In genomic region chr2:89081487-89081886, GRCm38 (mm10) we compare ENCODE assay signal across 52 mouse cellular contexts. TPM values are rescaled to one million over a fixed set of nuclear protein-coding genes. Genes with fewer than 3 reads are reported as not detected.
"Had no signal": no experiment of that assay in that cellular context is flagged by ENCODE, and none has a peak within 500 bp of the region (broad histone marks: within the 10 kb centered on the region; RNA-seq: fewer than 3 reads in every experiment).

No protein-coding gene starts in this region.

- H3K9ac ChIP-seq: heart, embryonic 12.5 days; heart, embryonic 13.5 days; heart, embryonic 15.5 days; hindbrain, embryonic 12.5 days; hindbrain, embryonic 13.5 days; hindbrain, embryonic 14.5 days; hindbrain, embryonic 15.5 days; intestine, embryonic 15.5 days; kidney, embryonic 15.5 days had no signal

- H3K27me3 ChIP-seq: heart, embryonic 12.5 days; heart, embryonic 13.5 days; heart, embryonic 15.5 days; hindbrain, embryonic 12.5 days; hindbrain, embryonic 13.5 days; hindbrain, embryonic 15.5 days; intestine, embryonic 15.5 days; kidney, embryonic 15.5 days had no signal

- H3K36me3 ChIP-seq: heart, embryonic 12.5 days; heart, embryonic 13.5 days; heart, embryonic 15.5 days; hindbrain, embryonic 10.5 days; hindbrain, embryonic 12.5 days; hindbrain, embryonic 13.5 days; hindbrain, embryonic 15.5 days; intestine, embryonic 15.5 days; kidney, embryonic 15.5 days had no signal

- DNase-seq: heart, postnatal 10 days; heart, postnatal 14 days; heart, postnatal 36 days; heart, postnatal 4 days; kidney, adult 11 months; kidney, adult 18-20 months; kidney, adult 2 months; kidney, adult 8-10 months; kidney, adult 9 months; kidney, postnatal 10 days; kidney, postnatal 14 days; kidney, postnatal 25 days; kidney, postnatal 36 days; kidney, postnatal 4 days; layer of hippocampus, adult 9-11 months; layer of hippocampus, postnatal 36 days had no signal

- H3K27ac ChIP-seq: heart, embryonic 13.5 days; heart, embryonic 15.5 days; hindbrain, embryonic 10.5 days; hindbrain, embryonic 12.5 days; hindbrain, embryonic 13.5 days; hindbrain, embryonic 14.5 days; hindbrain, embryonic 15.5 days; hindbrain, postnatal 0 days; intestine, embryonic 15.5 days; kidney, embryonic 15.5 days; kidney, postnatal 0 days; layer of hippocampus, adult 2 months; left cerebral cortex, adult 2 months had no signal

- H3K9me3 ChIP-seq: heart, embryonic 13.5 days; heart, embryonic 15.5 days; hindbrain, embryonic 10.5 days; hindbrain, embryonic 12.5 days; hindbrain, embryonic 13.5 days; hindbrain, embryonic 15.5 days; intestine, embryonic 15.5 days; kidney, embryonic 15.5 days had no signal

- H3K4me3 ChIP-seq: heart, embryonic 12.5 days; heart, embryonic 13.5 days; heart, embryonic 15.5 days; hindbrain, embryonic 10.5 days; hindbrain, embryonic 12.5 days; hindbrain, embryonic 13.5 days; hindbrain, embryonic 15.5 days; intestine, embryonic 15.5 days; kidney, embryonic 15.5 days; layer of hippocampus, adult 2 months; left cerebral cortex, adult 2 months had no signal

- H3K4me1 ChIP-seq: heart, embryonic 12.5 days; heart, embryonic 13.5 days; heart, embryonic 15.5 days; hindbrain, embryonic 10.5 days; hindbrain, embryonic 12.5 days; hindbrain, embryonic 13.5 days; hindbrain, embryonic 15.5 days; intestine, embryonic 15.5 days; kidney, embryonic 15.5 days had no signal

RNA-seq across cellular contexts. Expression of gene Olfr1219, which starts 1.8 kb away (rescaled TPM):
- total RNA-seq: heart, postnatal 10 days; heart, postnatal 14 days; heart, postnatal 25 days; heart, postnatal 36 days; heart, postnatal 4 days; hematopoietic stem cell, adult 5-6 weeks; hindbrain, postnatal 0 days; layer of hippocampus, adult 18-20 months; layer of hippocampus, adult 2 months; layer of hippocampus, adult 8-10 months; layer of hippocampus, postnatal 10 days; layer of hippocampus, postnatal 14 days; layer of hippocampus, postnatal 25 days; layer of hippocampus, postnatal 36 days; left cerebral cortex, adult 18-20 months; left cerebral cortex, adult 2 months; left cerebral cortex, adult 8-10 months had no signal
- polyA plus RNA-seq: heart, embryonic 11.5 days; heart, embryonic 12.5 days; heart, embryonic 13.5 days; heart, embryonic 14.5 days; heart, embryonic 15.5 days; heart, embryonic 16.5 days; heart, postnatal 0 days; hindbrain, embryonic 10.5 days; hindbrain, embryonic 11.5 days; hindbrain, embryonic 12.5 days; hindbrain, embryonic 13.5 days; hindbrain, embryonic 14.5 days; hindbrain, embryonic 15.5 days; hindbrain, embryonic 16.5 days; hindbrain, postnatal 0 days; inflammation-experienced regulatory T-cells, adult 6 months; intestine, embryonic 14.5 days; intestine, embryonic 15.5 days; intestine, embryonic 16.5 days; intestine, postnatal 0 days; kidney, adult 2 months; kidney, embryonic 14.5 days; kidney, embryonic 15.5 days; kidney, embryonic 16.5 days; kidney, postnatal 0 days; large intestine, adult 2 months had no signal

RNA-seq across cellular contexts. Expression of gene Olfr1218, which starts 20.5 kb away (rescaled TPM):
- total RNA-seq: heart, postnatal 10 days; heart, postnatal 14 days; heart, postnatal 25 days; heart, postnatal 36 days; heart, postnatal 4 days; hematopoietic stem cell, adult 5-6 weeks; hindbrain, postnatal 0 days; layer of hippocampus, adult 18-20 months; layer of hippocampus, adult 2 months; layer of hippocampus, adult 8-10 months; layer of hippocampus, postnatal 10 days; layer of hippocampus, postnatal 14 days; layer of hippocampus, postnatal 25 days; layer of hippocampus, postnatal 36 days; left cerebral cortex, adult 18-20 months; left cerebral cortex, adult 2 months; left cerebral cortex, adult 8-10 months had no signal
- polyA plus RNA-seq: heart, embryonic 11.5 days; heart, embryonic 12.5 days; heart, embryonic 13.5 days; heart, embryonic 14.5 days; heart, embryonic 15.5 days; heart, embryonic 16.5 days; heart, postnatal 0 days; hindbrain, embryonic 10.5 days; hindbrain, embryonic 11.5 days; hindbrain, embryonic 12.5 days; hindbrain, embryonic 13.5 days; hindbrain, embryonic 14.5 days; hindbrain, embryonic 15.5 days; hindbrain, embryonic 16.5 days; hindbrain, postnatal 0 days; inflammation-experienced regulatory T-cells, adult 6 months; intestine, embryonic 14.5 days; intestine, embryonic 15.5 days; intestine, embryonic 16.5 days; intestine, postnatal 0 days; kidney, adult 2 months; kidney, embryonic 14.5 days; kidney, embryonic 15.5 days; kidney, embryonic 16.5 days; kidney, postnatal 0 days; large intestine, adult 2 months had no signal

RNA-seq across cellular contexts. Expression of gene Olfr1220, which starts 25.1 kb away (rescaled TPM):
- total RNA-seq: heart, postnatal 10 days; heart, postnatal 14 days; heart, postnatal 25 days; heart, postnatal 36 days; heart, postnatal 4 days; hematopoietic stem cell, adult 5-6 weeks; hindbrain, postnatal 0 days; layer of hippocampus, adult 18-20 months; layer of hippocampus, adult 2 months; layer of hippocampus, adult 8-10 months; layer of hippocampus, postnatal 10 days; layer of hippocampus, postnatal 14 days; layer of hippocampus, postnatal 25 days; layer of hippocampus, postnatal 36 days; left cerebral cortex, adult 18-20 months; left cerebral cortex, adult 2 months; left cerebral cortex, adult 8-10 months had no signal
- polyA plus RNA-seq: heart, embryonic 11.5 days; heart, embryonic 12.5 days; heart, embryonic 13.5 days; heart, embryonic 14.5 days; heart, embryonic 15.5 days; heart, embryonic 16.5 days; heart, postnatal 0 days; hindbrain, embryonic 10.5 days; hindbrain, embryonic 11.5 days; hindbrain, embryonic 12.5 days; hindbrain, embryonic 13.5 days; hindbrain, embryonic 14.5 days; hindbrain, embryonic 15.5 days; hindbrain, embryonic 16.5 days; hindbrain, postnatal 0 days; inflammation-experienced regulatory T-cells, adult 6 months; intestine, embryonic 14.5 days; intestine, embryonic 15.5 days; intestine, embryonic 16.5 days; intestine, postnatal 0 days; kidney, adult 2 months; kidney, embryonic 14.5 days; kidney, embryonic 15.5 days; kidney, embryonic 16.5 days; kidney, postnatal 0 days; large intestine, adult 2 months had no signal

RNA-seq across cellular contexts. Expression of gene Olfr1221, which starts 35.6 kb away (rescaled TPM):
- total RNA-seq: heart, postnatal 10 days; heart, postnatal 14 days; heart, postnatal 25 days; heart, postnatal 36 days; heart, postnatal 4 days; hematopoietic stem cell, adult 5-6 weeks; hindbrain, postnatal 0 days; layer of hippocampus, adult 18-20 months; layer of hippocampus, adult 2 months; layer of hippocampus, adult 8-10 months; layer of hippocampus, postnatal 10 days; layer of hippocampus, postnatal 14 days; layer of hippocampus, postnatal 25 days; layer of hippocampus, postnatal 36 days; left cerebral cortex, adult 18-20 months; left cerebral cortex, adult 2 months; left cerebral cortex, adult 8-10 months had no signal
- polyA plus RNA-seq: heart, embryonic 11.5 days; heart, embryonic 12.5 days; heart, embryonic 13.5 days; heart, embryonic 14.5 days; heart, embryonic 15.5 days; heart, embryonic 16.5 days; heart, postnatal 0 days; hindbrain, embryonic 10.5 days; hindbrain, embryonic 11.5 days; hindbrain, embryonic 12.5 days; hindbrain, embryonic 13.5 days; hindbrain, embryonic 14.5 days; hindbrain, embryonic 15.5 days; hindbrain, embryonic 16.5 days; hindbrain, postnatal 0 days; inflammation-experienced regulatory T-cells, adult 6 months; intestine, embryonic 14.5 days; intestine, embryonic 15.5 days; intestine, embryonic 16.5 days; intestine, postnatal 0 days; kidney, adult 2 months; kidney, embryonic 14.5 days; kidney, embryonic 15.5 days; kidney, embryonic 16.5 days; kidney, postnatal 0 days; large intestine, adult 2 months had no signal

RNA-seq across cellular contexts. Expression of gene Olfr1217, which starts 49.6 kb away (rescaled TPM):
- total RNA-seq: heart, postnatal 10 days; heart, postnatal 14 days; heart, postnatal 25 days; heart, postnatal 36 days; heart, postnatal 4 days; hematopoietic stem cell, adult 5-6 weeks; hindbrain, postnatal 0 days; layer of hippocampus, adult 18-20 months; layer of hippocampus, adult 2 months; layer of hippocampus, adult 8-10 months; layer of hippocampus, postnatal 10 days; layer of hippocampus, postnatal 14 days; layer of hippocampus, postnatal 25 days; layer of hippocampus, postnatal 36 days; left cerebral cortex, adult 18-20 months; left cerebral cortex, adult 2 months; left cerebral cortex, adult 8-10 months had no signal
- polyA plus RNA-seq: heart, embryonic 11.5 days; heart, embryonic 12.5 days; heart, embryonic 13.5 days; heart, embryonic 14.5 days; heart, embryonic 15.5 days; heart, embryonic 16.5 days; heart, postnatal 0 days; hindbrain, embryonic 10.5 days; hindbrain, embryonic 11.5 days; hindbrain, embryonic 12.5 days; hindbrain, embryonic 13.5 days; hindbrain, embryonic 14.5 days; hindbrain, embryonic 15.5 days; hindbrain, embryonic 16.5 days; hindbrain, postnatal 0 days; inflammation-experienced regulatory T-cells, adult 6 months; intestine, embryonic 14.5 days; intestine, embryonic 15.5 days; intestine, embryonic 16.5 days; intestine, postnatal 0 days; kidney, adult 2 months; kidney, embryonic 14.5 days; kidney, embryonic 15.5 days; kidney, embryonic 16.5 days; kidney, postnatal 0 days; large intestine, adult 2 months had no signal
